Mouse (Mus musculus) intestine, embryonic 14.5 days (tissue): ENCODE results near the gene Hdgf. TPM values are rescaled to one million over a fixed set of nuclear protein-coding genes. Genes with fewer than 3 reads are reported as not detected.

ENCODE experiments used
- ATAC-seq: fragments of 200-750 bp; cut with Nextera tagmentation; replicated peaks from 2 replicates; pipeline ENCODE4 v1.8.0; 2017; ENCODE audit warnings: low read depth, moderate number of reproducible peaks, moderate TSS enrichment, moderate library complexity; ENCODE audit not compliant: low FRiP score, low TSS enrichment
- DNase-seq: peaks from one replicate; pipeline ENCODE4 v3.0.0-alpha.2; 2018; ENCODE audit warnings: low spot score
- H3K27ac ChIP-seq: fragments of 300-500 bp; sonication (generic); 2 replicates; pipeline ENCODE4 v1.5.1; 2014; ENCODE audit warnings: low read depth, mild to moderate bottlenecking, control low read depth
- H3K27me3 ChIP-seq: fragments of 300-500 bp; sonication (generic); replicated peaks from 2 replicates; pipeline ENCODE4 v1.6.1; 2014; ENCODE audit warnings: low read length, control low read depth; ENCODE audit not compliant: control insufficient read depth, insufficient read depth
- H3K36me3 ChIP-seq: fragments of 300-500 bp; sonication (generic); 2 replicates; pipeline ENCODE4 v1.6.1; 2014; ENCODE audit warnings: low read length, control low read depth; ENCODE audit not compliant: control insufficient read depth, insufficient read depth
- H3K4me1 ChIP-seq: fragments of 300-500 bp; sonication (generic); replicated peaks from 2 replicates; pipeline ENCODE4 v1.6.1; 2014; ENCODE audit warnings: low read length, control low read depth, mixed read lengths; ENCODE audit not compliant: control insufficient read depth, insufficient read depth
- H3K4me2 ChIP-seq: fragments of 300-500 bp; sonication (generic); 2 replicates; pipeline ENCODE4 v1.6.1; 2014; ENCODE audit warnings: low read length
- H3K4me3 ChIP-seq: fragments of 300-500 bp; sonication (generic); 2 replicates; pipeline ENCODE4 v1.5.1; 2014; ENCODE audit warnings: low read depth, low read length, control low read depth, mixed read lengths
- H3K9ac ChIP-seq: fragments of 300-500 bp; sonication (generic); 2 replicates; pipeline ENCODE4 v1.6.1; 2014; ENCODE audit warnings: mild to moderate bottlenecking, low read length
- H3K9me3 ChIP-seq: fragments of 300-500 bp; sonication (generic); 2 replicates; pipeline ENCODE4 v1.6.1; 2016; ENCODE audit warnings: low read length, control low read depth; ENCODE audit not compliant: control insufficient read depth
- WGBS: fragments of 180-500 bp; shearing (Covaris S2); extraction: QIAGEN DNeasy Blood & Tissue Kit; methylation state at CpG from one replicate; pipeline ENCODE4 v1.1.7; 2014; 5-methylcytosine and 5-hydroxymethylcytosine counted together
- polyA plus RNA-seq: library from polyadenylated mRNA; unstranded; fragments of >200 nt; fragmentation: Nextera tagmentation; extraction: Ambion mirVana; gene quantifications from 2 replicates; pipeline ENCODE4 v1.2.1, GENCODE M21; 2014

The Hdgf gene
- polyA plus RNA-seq, 1 experiment from 2014 or later, result 246 TPM

DNA sequence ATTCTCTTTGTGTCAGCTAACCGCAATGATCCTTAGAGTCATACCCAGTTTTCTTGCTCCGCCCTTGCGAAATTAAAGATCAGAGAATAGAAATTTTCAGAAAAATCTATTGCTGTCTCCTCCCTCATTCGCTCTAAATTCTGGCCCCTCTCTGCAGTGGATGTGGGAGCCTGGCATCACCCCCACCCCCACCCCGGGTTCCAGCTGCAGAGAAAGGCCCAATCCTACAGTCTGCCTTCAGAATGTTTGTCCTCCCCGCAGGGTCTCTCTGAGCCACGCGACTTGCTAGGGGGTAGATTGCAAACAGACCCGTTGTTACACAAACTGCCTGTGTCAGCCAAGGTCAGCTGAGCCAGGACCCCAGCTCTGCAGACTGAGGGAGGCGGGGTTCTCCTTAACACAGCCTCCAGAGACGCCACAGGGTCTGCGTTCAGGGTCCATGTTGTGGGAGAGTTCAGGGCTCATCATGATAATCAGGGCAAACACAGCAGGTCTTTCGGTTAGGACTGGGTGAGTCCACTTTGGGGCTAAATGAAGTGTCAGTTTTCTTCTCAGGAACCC lies 43.9 kb downstream of the Hdgf start:
- H3K4me1 ChIP-seq, result peaks cover 50% of the 10 kb centered on the region
- 17% methylated on average over 13 of the region's 13 CpGs for WGBS
- DNase-seq, result no peak

GRCm38 (mm10) chr3:87951946-87952345 lies 45.8 kb downstream of the Hdgf start:
- Histone ChIP-seq H3K9ac (peak overlapping the region; percentile 38), H3K27ac (peak overlapping the region; percentile 54; the same call in 1 of the 2 replicates), H3K4me3 (peak overlapping the region; percentile 32), H3K4me2 (peak overlapping the region; percentile 54), H3K27me3 (peaks cover 27% of the 10 kb centered on the region), H3K9me3 (no peaks in the 10 kb centered on the region), H3K4me1 (peaks cover 42% of the 10 kb centered on the region), H3K36me3 (no peaks in the 10 kb centered on the region)
- no peak for ATAC-seq
- WGBS, result 21% methylated on average over 12 of the region's 12 CpGs
- DNase-seq, result no peak

More for the DNA sequence above, 43.9 kb downstream of the Hdgf start:
- peak overlapping the region; percentile 63 for H3K4me2 ChIP-seq
- 0 out of 2 replicates have a peak overlapping the region, but pooled peaks have one; percentile 10 for H3K4me3 ChIP-seq
- no peaks in the 10 kb centered on the region for H3K36me3 ChIP-seq
- no peak overlapping the region for H3K9ac ChIP-seq
- peaks cover 27% of the 10 kb centered on the region for H3K27me3 ChIP-seq
- H3K27ac ChIP-seq, result no peak overlapping the region
- no peaks in the 10 kb centered on the region for H3K9me3 ChIP-seq
- ATAC-seq, result no peak

- Histone ChIP-seq H3K36me3 (no peaks in the 10 kb centered on the region), H3K9me3 (no peaks in the 10 kb centered on the region), H3K4me2 (peak overlapping the region; percentile 54), H3K27ac (peak overlapping the region; percentile 54), H3K4me1 (peaks cover 37% of the 10 kb centered on the region), H3K27me3 (peaks cover 27% of the 10 kb centered on the region), H3K4me3 (peak overlapping the region; percentile 32), H3K9ac (peak overlapping the region; percentile 38)
- 11% methylated on average over 5 of the region's 5 CpGs for WGBS
- peak; percentile 37; the same call in 1 of the 2 replicates for ATAC-seq
- peak; percentile 67 for DNase-seq
Measured at GRCm38 (mm10) chr3:87952440-87952839, 46.3 kb downstream of the Hdgf start.

DNA sequence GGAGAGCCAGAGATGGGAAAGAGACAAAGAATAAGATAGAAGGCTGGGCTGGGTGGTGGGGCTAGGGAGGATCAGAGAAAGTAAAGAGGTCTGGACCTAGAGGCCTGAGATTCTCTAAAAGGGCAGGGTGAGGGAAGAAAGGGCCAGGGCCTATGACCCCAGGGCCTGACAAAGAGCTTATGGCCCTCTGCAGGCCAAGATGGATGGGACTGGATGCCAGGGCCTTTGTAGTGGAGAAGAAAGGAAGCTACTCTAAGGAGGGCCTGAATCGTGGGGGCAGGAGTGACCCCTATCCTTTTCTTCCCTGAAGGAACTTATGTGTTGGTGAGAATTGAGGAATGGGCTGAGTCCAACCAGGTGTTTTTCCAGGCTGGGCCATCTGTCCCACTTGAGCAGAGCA lies 51.9 kb downstream of the Hdgf start:
- H3K4me1 ChIP-seq, result peaks cover 11% of the 10 kb centered on the region
- H3K36me3 ChIP-seq, result no peaks in the 10 kb centered on the region
- no peaks in the 10 kb centered on the region for H3K27me3 ChIP-seq
- no peak overlapping the region for H3K9ac ChIP-seq
- H3K27ac ChIP-seq, result no peak overlapping the region
- ATAC-seq (no peak), DNase-seq (no peak)
- no peaks in the 10 kb centered on the region for H3K9me3 ChIP-seq
- no peak overlapping the region for H3K4me2 ChIP-seq
- 23% methylated on average over 1 of the region's 1 CpGs for WGBS
- H3K4me3 ChIP-seq, result no peak overlapping the region

DNA sequence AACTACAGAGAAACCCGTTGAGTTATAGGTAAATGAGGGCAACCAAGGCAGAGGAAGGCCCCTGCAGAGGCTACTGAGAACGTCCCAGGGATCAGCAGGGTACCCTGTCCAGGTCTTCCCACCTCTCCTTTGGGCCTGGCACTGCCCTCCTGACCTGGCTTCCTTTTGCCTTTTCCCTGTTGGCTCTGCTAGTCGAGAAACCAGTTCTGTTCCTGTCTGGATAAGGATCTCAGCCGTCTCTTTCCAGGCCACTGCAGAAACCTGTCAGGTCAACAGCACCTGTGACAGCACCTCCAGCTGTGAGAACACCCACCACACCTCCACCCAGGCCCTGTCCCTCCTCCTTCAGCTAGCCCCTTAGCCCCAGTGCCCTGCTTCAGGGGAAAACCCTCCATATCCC lies 52.4 kb downstream of the Hdgf start:
- Histone ChIP-seq H3K4me2 (no peak overlapping the region), H3K27me3 (no peaks in the 10 kb centered on the region), H3K27ac (no peak overlapping the region), H3K9ac (no peak overlapping the region), H3K4me3 (no peak overlapping the region), H3K36me3 (no peaks in the 10 kb centered on the region), H3K9me3 (no peaks in the 10 kb centered on the region), H3K4me1 (peaks cover 10% of the 10 kb centered on the region; the same call in 1 of the 2 replicates)
- ATAC-seq (no peak), DNase-seq (no peak)
- 18% methylated on average over 4 of the region's 4 CpGs for WGBS

GRCm38 (mm10) chr3:87958967-87959366 lies 52.8 kb downstream of the Hdgf start:
- Histone ChIP-seq H3K9me3 (no peaks in the 10 kb centered on the region), H3K27ac (no peak overlapping the region), H3K27me3 (no peaks in the 10 kb centered on the region), H3K4me1 (peaks cover 10% of the 10 kb centered on the region; the same call in 1 of the 2 replicates), H3K4me3 (no peak overlapping the region), H3K4me2 (no peak overlapping the region), H3K9ac (no peak overlapping the region), H3K36me3 (no peaks in the 10 kb centered on the region)
- DNase-seq (no peak), ATAC-seq (no peak)
- 39% methylated on average over 1 of the region's 1 CpGs for WGBS

DNA sequence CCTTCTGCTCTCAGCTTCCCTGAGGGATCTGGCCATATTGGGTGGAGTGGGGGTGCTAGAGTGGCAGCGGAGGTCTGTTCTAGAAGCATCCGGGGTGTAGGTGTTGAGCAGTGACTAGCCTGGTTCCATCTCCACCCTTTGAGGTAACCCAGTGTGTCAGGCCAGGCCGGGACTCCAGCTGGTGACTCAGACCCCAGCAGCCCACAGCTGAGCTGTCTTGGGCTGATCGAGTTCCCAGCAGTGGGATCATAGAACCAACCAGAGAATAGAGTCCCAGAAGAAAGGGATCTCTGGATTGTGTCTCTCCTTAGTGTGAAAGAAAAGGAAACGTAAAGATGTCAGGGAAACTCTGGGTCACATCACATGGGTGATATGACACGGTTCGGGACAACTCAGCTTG lies 53.2 kb downstream of the Hdgf start:
- 58% methylated on average over 7 of the region's 7 CpGs for WGBS
- H3K4me3 ChIP-seq, result no peak overlapping the region
- no peak overlapping the region for H3K9ac ChIP-seq
- no peaks in the 10 kb centered on the region for H3K27me3 ChIP-seq
- H3K4me1 ChIP-seq, result peaks cover 10% of the 10 kb centered on the region; the same call in 1 of the 2 replicates
- no peaks in the 10 kb centered on the region for H3K9me3 ChIP-seq
- H3K36me3 ChIP-seq, result no peaks in the 10 kb centered on the region
- H3K27ac ChIP-seq, result peak overlapping the region; percentile 96; the same call in 1 of the 2 replicates
- DNase-seq, result no peak
- no peak overlapping the region for H3K4me2 ChIP-seq
- ATAC-seq, result no peak

- ATAC-seq (no peak), DNase-seq (no peak)
- Histone ChIP-seq H3K9ac (peak overlapping the region; percentile 57), H3K27me3 (no peaks in the 10 kb centered on the region), H3K36me3 (no peaks in the 10 kb centered on the region), H3K9me3 (no peaks in the 10 kb centered on the region), H3K4me2 (peak overlapping the region; percentile 69), H3K27ac (peak overlapping the region; percentile 96), H3K4me1 (peaks cover 10% of the 10 kb centered on the region; the same call in 1 of the 2 replicates), H3K4me3 (peak overlapping the region; percentile 34)
- WGBS, result 13% methylated on average over 10 of the region's 10 CpGs
Measured at GRCm38 (mm10) chr3:87960191-87960585, 54.1 kb downstream of the Hdgf start.
